Mouse (Mus musculus): Measurements from ENCODE around the gene Fignl1. TPM values are rescaled to one million over a fixed set of nuclear protein-coding genes. Genes with fewer than 3 reads are reported as not detected.

Fignl1 gene
- polyA plus RNA-seq (2017; shearing (Covaris generic)) = 1 to 10 TPM; 3.0 to 4.8 TPM

GRCm38 (mm10) chr11:11808820-11809403, at the start of gene Fignl1:
Gene Fignl1, minus strand, starts transcription at chr11:11808962.

Other genes with a start within 250 kb of the Fignl1 start
- under 1 TPM; 0.30 to 0.94 TPM for gene 4930512M02Rik, start 181.1 kb downstream of the Fignl1 start, polyA plus RNA-seq (2017; shearing (Covaris generic))
- gene Ikzf1, start 124.0 kb downstream of the Fignl1 start, polyA plus RNA-seq (2017; shearing (Covaris generic)) = 100 to 1,000 TPM in 1 of 2 experiments, 10 to 100 TPM in 1; 80.5 to 118 TPM
- gene Ddc, start 89.2 kb upstream of the Fignl1 start, polyA plus RNA-seq (2017; shearing (Covaris generic)) = 1 to 10 TPM; 2.6 to 3.4 TPM
- gene Grb10, start 229.7 kb upstream of the Fignl1 start, polyA plus RNA-seq (2017; shearing (Covaris generic)) = 1 to 10 TPM in 1 of 2 experiments, not detected in 1; 1.2 TPM

All from inflammation-experienced regulatory T-cells (primary cell).